Comparison of ENCODE assay signal across 17 mouse cellular contexts in the genomic region with DNA sequence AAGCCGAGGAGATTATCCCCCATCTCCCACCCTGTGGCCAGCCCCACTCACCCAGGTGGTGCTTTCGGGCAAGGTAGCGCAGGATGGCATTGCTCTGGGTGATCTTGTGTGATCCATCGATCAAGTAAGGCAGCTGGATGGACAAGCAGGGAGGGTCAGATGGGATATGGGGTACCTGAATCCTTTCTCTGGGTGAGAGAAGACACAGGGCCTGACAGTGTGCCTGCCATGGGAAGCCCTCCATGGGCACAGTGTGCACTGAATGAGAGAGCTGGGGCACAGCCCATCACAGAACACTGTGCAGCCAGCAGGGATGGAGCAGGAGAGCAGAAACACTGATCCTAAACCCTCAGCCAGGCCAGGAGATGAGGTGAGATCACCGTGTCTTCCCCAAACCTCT. TPM values are rescaled to one million over a fixed set of nuclear protein-coding genes. Genes with fewer than 3 reads are reported as not detected.
DNase-seq lines count a peak whose midpoint lies in the region; ATAC-seq and TF ChIP-seq lines count a peak whose summit lies in the region.
"Not testable (repeated sequence)": the region's sequence is repeated elsewhere in the genome, so short reads cannot be mapped to it uniquely, and the experiment has no call there.
"Had no signal": no experiment of that assay in that cellular context is flagged by ENCODE, and none has a peak within 500 bp of the region (broad histone marks: within the 10 kb centered on the region; RNA-seq: fewer than 3 reads in every experiment).

No protein-coding gene starts in this region.

- not testable (repeated sequence) for ATAC-seq in embryonic facial prominence, embryonic 12.5 days (ENCODE audit: insufficient number of reproducible peaks, insufficient read depth, low FRiP score, low TSS enrichment); forebrain, embryonic 15.5 days (replicated peaks); heart, postnatal 0 days (ENCODE audit: insufficient read depth, low read depth); intestine, embryonic 15.5 days; limb, embryonic 12.5 days (ENCODE audit: insufficient number of reproducible peaks, insufficient read depth, low FRiP score, low TSS enrichment, low read depth); liver, embryonic 16.5 days (ENCODE audit: low read depth); midbrain, embryonic 15.5 days (replicated peaks); stomach, embryonic 14.5 days (ENCODE audit: insufficient number of reproducible peaks, insufficient read depth, low FRiP score, low read depth)

- DNase-seq in heart, postnatal 0 days (ENCODE audit: low spot score): not testable (repeated sequence)

- TF ChIP-seq CTCF in heart, postnatal 0 days (IDR thresholded peaks at IDR 0.05; ENCODE audit: low read depth): not testable (repeated sequence)

- TF ChIP-seq EP300 in heart, postnatal 0 days (IDR thresholded peaks at IDR 0.05; ENCODE audit: low read depth): not testable (repeated sequence)

- not testable (repeated sequence) for H3K36me3 ChIP-seq in embryonic facial prominence, embryonic 12.5 days; forebrain, embryonic 15.5 days; heart, postnatal 0 days (replicated peaks; ENCODE audit: control insufficient read depth, insufficient read depth, low read length); intestine, embryonic 15.5 days; limb, embryonic 12.5 days; liver, embryonic 16.5 days (ENCODE audit: control insufficient read depth, insufficient read depth); midbrain, embryonic 15.5 days (replicated peaks); stomach, embryonic 14.5 days (ENCODE audit: control insufficient read depth, insufficient read depth, low read length)

- not testable (repeated sequence) for H3K9me3 ChIP-seq in embryonic facial prominence, embryonic 12.5 days; forebrain, embryonic 15.5 days; heart, postnatal 0 days (replicated peaks; ENCODE audit: control insufficient read depth, low read length); intestine, embryonic 15.5 days; limb, embryonic 12.5 days; liver, embryonic 16.5 days (replicated peaks; ENCODE audit: control insufficient read depth, low read length); midbrain, embryonic 15.5 days; stomach, embryonic 14.5 days (ENCODE audit: control insufficient read depth, low read depth, low read length)

- not testable (repeated sequence) for H3K4me3 ChIP-seq in embryonic facial prominence, embryonic 12.5 days; forebrain, embryonic 15.5 days; heart, postnatal 0 days (ENCODE audit: low read depth, low read length); limb, embryonic 12.5 days (replicated peaks); midbrain, embryonic 15.5 days; stomach, embryonic 14.5 days (ENCODE audit: low read depth, low read length)
- H3K4me3 ChIP-seq in intestine, embryonic 15.5 days (replicated peaks): peak overlapping the region; percentile 40; the same call in 1 of the 2 replicates
- H3K4me3 ChIP-seq in liver, embryonic 16.5 days (ENCODE audit: low read depth, low read length): peak overlapping the region; percentile 48

- H3K9ac ChIP-seq in embryonic facial prominence, embryonic 12.5 days; forebrain, embryonic 15.5 days (replicated peaks); heart, postnatal 0 days (replicated peaks; ENCODE audit: low read depth, low read length); intestine, embryonic 15.5 days; limb, embryonic 12.5 days (replicated peaks); stomach, embryonic 14.5 days (replicated peaks; ENCODE audit: low read depth, low read length): not testable (repeated sequence)
- H3K9ac ChIP-seq in liver, embryonic 16.5 days (ENCODE audit: low read depth, low read length): peak overlapping the region; percentile 33; the same call in 1 of the 2 replicates
- H3K9ac ChIP-seq in midbrain, embryonic 15.5 days: 0 out of 2 replicates have a peak overlapping the region, but pooled peaks have one; percentile 9

- not testable (repeated sequence) for H3K27ac ChIP-seq in embryonic facial prominence, embryonic 12.5 days; forebrain, embryonic 15.5 days (replicated peaks); heart, postnatal 0 days (ENCODE audit: low read depth); intestine, embryonic 15.5 days; limb, embryonic 12.5 days; liver, embryonic 16.5 days (ENCODE audit: low read length); midbrain, embryonic 15.5 days; stomach, embryonic 14.5 days (ENCODE audit: low read length)

- peak overlapping the region; percentile 72 for H3K4me2 ChIP-seq in embryonic facial prominence, embryonic 12.5 days (replicated peaks)
- peak overlapping the region; percentile 85 for H3K4me2 ChIP-seq in forebrain, embryonic 15.5 days (replicated peaks)
- H3K4me2 ChIP-seq in heart, postnatal 0 days (ENCODE audit: low read depth, low read length): peak overlapping the region; percentile 71
- H3K4me2 ChIP-seq in intestine, embryonic 15.5 days (replicated peaks): peak overlapping the region; percentile 73
- peak overlapping the region; percentile 82; the same call in 1 of the 2 replicates for H3K4me2 ChIP-seq in limb, embryonic 12.5 days
- peak overlapping the region; percentile 61 for H3K4me2 ChIP-seq in liver, embryonic 16.5 days (ENCODE audit: low read depth, low read length)
- peak overlapping the region; percentile 94 for H3K4me2 ChIP-seq in midbrain, embryonic 15.5 days
- peak overlapping the region; percentile 66 for H3K4me2 ChIP-seq in stomach, embryonic 14.5 days (replicated peaks; ENCODE audit: low read depth, low read length)

- peaks cover 14% of the 10 kb centered on the region for H3K4me1 ChIP-seq in embryonic facial prominence, embryonic 12.5 days
- peaks cover 19% of the 10 kb centered on the region for H3K4me1 ChIP-seq in forebrain, embryonic 15.5 days
- H3K4me1 ChIP-seq in heart, postnatal 0 days (ENCODE audit: control insufficient read depth, insufficient read depth): peaks cover 18% of the 10 kb centered on the region; the same call in 1 of the 2 replicates
- H3K4me1 ChIP-seq in intestine, embryonic 15.5 days (replicated peaks): peaks cover 22% of the 10 kb centered on the region
- peaks cover 11% of the 10 kb centered on the region for H3K4me1 ChIP-seq in limb, embryonic 12.5 days (replicated peaks)
- not testable (repeated sequence) for H3K4me1 ChIP-seq in liver, embryonic 16.5 days (ENCODE audit: control insufficient read depth, low read depth, low read length); stomach, embryonic 14.5 days (ENCODE audit: control insufficient read depth, insufficient read depth, low read length)
- peaks cover 20% of the 10 kb centered on the region for H3K4me1 ChIP-seq in midbrain, embryonic 15.5 days

- not testable (repeated sequence) for H3K27me3 ChIP-seq in embryonic facial prominence, embryonic 12.5 days; forebrain, embryonic 15.5 days; heart, postnatal 0 days (ENCODE audit: control insufficient read depth, insufficient read depth, low read length); intestine, embryonic 15.5 days (replicated peaks); limb, embryonic 12.5 days; liver, embryonic 16.5 days (ENCODE audit: control insufficient read depth, insufficient read depth, low read depth, low read length); midbrain, embryonic 15.5 days (replicated peaks); stomach, embryonic 14.5 days (ENCODE audit: control insufficient read depth, insufficient read depth, low read length)

- WGBS in embryonic facial prominence, embryonic 12.5 days: 85% methylated on average over 5 of the region's 5 CpGs
- WGBS in forebrain, embryonic 15.5 days: 91% methylated on average over 5 of the region's 5 CpGs
- WGBS in heart, postnatal 0 days: 86% methylated on average over 5 of the region's 5 CpGs
- 70% methylated on average over 5 of the region's 5 CpGs for WGBS in intestine, embryonic 15.5 days
- 85% methylated on average over 5 of the region's 5 CpGs for WGBS in limb, embryonic 12.5 days
- WGBS in liver, embryonic 16.5 days (ENCODE audit: insufficient replicate concordance): 64% methylated on average over 5 of the region's 5 CpGs
- 87% methylated on average over 5 of the region's 5 CpGs for WGBS in midbrain, embryonic 15.5 days
- 82% methylated on average over 5 of the region's 5 CpGs for WGBS in stomach, embryonic 14.5 days

RNA-seq across cellular contexts. Expression of a gene that starts 1.3 kb away (rescaled TPM):
- polyA plus RNA-seq in embryonic facial prominence, embryonic 12.5 days (2016; fragmentation: Nextera tagmentation; extraction: Ambion mirVana): 45.2 and 46.5 TPM in 2 replicates
- polyA plus RNA-seq in forebrain, embryonic 15.5 days (2015; fragmentation: Nextera tagmentation; extraction: Ambion mirVana): 44.0 and 60.7 TPM in 2 replicates
- 99.4 and 111 TPM in 2 replicates for total RNA-seq in heart, postnatal 0 days (2014; rRNA removed; ENCODE audit: low replicate concordance)
- polyA plus RNA-seq in heart, postnatal 0 days (2015; fragmentation: Nextera tagmentation; extraction: Ambion mirVana): 132 and 136 TPM in 2 replicates
- polyA plus RNA-seq in intestine, embryonic 15.5 days (2015; fragmentation: Nextera tagmentation; extraction: Ambion mirVana): 335 and 425 TPM in 2 replicates
- 38.3 and 38.9 TPM in 2 replicates for polyA plus RNA-seq in limb, embryonic 12.5 days (2016; fragmentation: Nextera tagmentation; extraction: Ambion mirVana)
- 376 and 435 TPM in 2 replicates for polyA plus RNA-seq in liver, embryonic 16.5 days (2015; fragmentation: Nextera tagmentation; extraction: Ambion mirVana)
- polyA plus RNA-seq in midbrain, embryonic 15.5 days (2015; fragmentation: Nextera tagmentation; extraction: Ambion mirVana): 74.4 and 97.4 TPM in 2 replicates
- 320 and 324 TPM in 2 replicates for polyA plus RNA-seq in stomach, embryonic 14.5 days (2014; fragmentation: Nextera tagmentation; extraction: Ambion mirVana)

RNA-seq across cellular contexts. Expression of a gene that starts 28.2 kb away (rescaled TPM):
- polyA plus RNA-seq in embryonic facial prominence, embryonic 12.5 days (2016; fragmentation: Nextera tagmentation; extraction: Ambion mirVana): 14.4 and 16.6 TPM in 2 replicates
- polyA plus RNA-seq in forebrain, embryonic 15.5 days (2015; fragmentation: Nextera tagmentation; extraction: Ambion mirVana): 12.4 and 15.1 TPM in 2 replicates
- 3.6 and 10.9 TPM in 2 replicates for total RNA-seq in heart, postnatal 0 days (2014; rRNA removed; ENCODE audit: low replicate concordance)
- 17.6 and 17.9 TPM in 2 replicates for polyA plus RNA-seq in heart, postnatal 0 days (2015; fragmentation: Nextera tagmentation; extraction: Ambion mirVana)
- 33.0 and 33.9 TPM in 2 replicates for polyA plus RNA-seq in intestine, embryonic 15.5 days (2015; fragmentation: Nextera tagmentation; extraction: Ambion mirVana)
- polyA plus RNA-seq in limb, embryonic 12.5 days (2016; fragmentation: Nextera tagmentation; extraction: Ambion mirVana): 16.3 and 17.4 TPM in 2 replicates
- 16.8 and 17.0 TPM in 2 replicates for polyA plus RNA-seq in liver, embryonic 16.5 days (2015; fragmentation: Nextera tagmentation; extraction: Ambion mirVana)
- polyA plus RNA-seq in midbrain, embryonic 15.5 days (2015; fragmentation: Nextera tagmentation; extraction: Ambion mirVana): 18.3 and 19.8 TPM in 2 replicates
- polyA plus RNA-seq in stomach, embryonic 14.5 days (2014; fragmentation: Nextera tagmentation; extraction: Ambion mirVana): 18.1 and 21.2 TPM in 2 replicates

RNA-seq across cellular contexts. Expression of a gene that starts 30.2 kb away (rescaled TPM):
- polyA plus RNA-seq in embryonic facial prominence, embryonic 12.5 days (2016; fragmentation: Nextera tagmentation; extraction: Ambion mirVana): 34.3 and 34.9 TPM in 2 replicates
- 4.3 and 4.5 TPM in 2 replicates for polyA plus RNA-seq in forebrain, embryonic 15.5 days (2015; fragmentation: Nextera tagmentation; extraction: Ambion mirVana)
- 69.6 and 95.4 TPM in 2 replicates for total RNA-seq in heart, postnatal 0 days (2014; rRNA removed; ENCODE audit: low replicate concordance)
- polyA plus RNA-seq in heart, postnatal 0 days (2015; fragmentation: Nextera tagmentation; extraction: Ambion mirVana): 94.2 and 97.9 TPM in 2 replicates
- 184 and 198 TPM in 2 replicates for polyA plus RNA-seq in intestine, embryonic 15.5 days (2015; fragmentation: Nextera tagmentation; extraction: Ambion mirVana)
- polyA plus RNA-seq in limb, embryonic 12.5 days (2016; fragmentation: Nextera tagmentation; extraction: Ambion mirVana): 34.0 and 37.4 TPM in 2 replicates
- polyA plus RNA-seq in liver, embryonic 16.5 days (2015; fragmentation: Nextera tagmentation; extraction: Ambion mirVana): 6.9 and 10.4 TPM in 2 replicates
- 11.0 and 11.5 TPM in 2 replicates for polyA plus RNA-seq in midbrain, embryonic 15.5 days (2015; fragmentation: Nextera tagmentation; extraction: Ambion mirVana)
- polyA plus RNA-seq in stomach, embryonic 14.5 days (2014; fragmentation: Nextera tagmentation; extraction: Ambion mirVana): 169 TPM in 2 replicates

RNA-seq across cellular contexts. Expression of a gene that starts 47.4 kb away (rescaled TPM):
- not detected in 2 replicates for polyA plus RNA-seq in embryonic facial prominence, embryonic 12.5 days (2016; fragmentation: Nextera tagmentation; extraction: Ambion mirVana)
- not detected in 2 replicates for polyA plus RNA-seq in forebrain, embryonic 15.5 days (2015; fragmentation: Nextera tagmentation; extraction: Ambion mirVana)
- not detected in 2 replicates for total RNA-seq in heart, postnatal 0 days (2014; rRNA removed; ENCODE audit: low replicate concordance)
- not detected in 2 replicates for polyA plus RNA-seq in heart, postnatal 0 days (2015; fragmentation: Nextera tagmentation; extraction: Ambion mirVana)
- 153 and 154 TPM in 2 replicates for polyA plus RNA-seq in intestine, embryonic 15.5 days (2015; fragmentation: Nextera tagmentation; extraction: Ambion mirVana)
- polyA plus RNA-seq in limb, embryonic 12.5 days (2016; fragmentation: Nextera tagmentation; extraction: Ambion mirVana): not detected in 2 replicates
- 13.9 and 16.3 TPM in 2 replicates for polyA plus RNA-seq in liver, embryonic 16.5 days (2015; fragmentation: Nextera tagmentation; extraction: Ambion mirVana)
- polyA plus RNA-seq in midbrain, embryonic 15.5 days (2015; fragmentation: Nextera tagmentation; extraction: Ambion mirVana): 0.25 TPM in 1 of 2 replicates, not detected in the other
- 27.4 and 30.9 TPM in 2 replicates for polyA plus RNA-seq in stomach, embryonic 14.5 days (2014; fragmentation: Nextera tagmentation; extraction: Ambion mirVana)
- total RNA-seq: adrenal gland, postnatal 36 days; gastrocnemius, adult 18-20 months; heart, adult 18-20 months; heart, postnatal 36 days had no signal
- polyA plus RNA-seq: forebrain, embryonic 11.5 days; limb, embryonic 10.5 days; midbrain, embryonic 11.5 days; neural tube, embryonic 11.5 days; Patski had no signal
